Mouse (Mus musculus) left cerebral cortex, adult 8-10 months (tissue): ENCODE measurements around the gene Gprc5b. TPM values are rescaled to one million over a fixed set of nuclear protein-coding genes. Genes with fewer than 3 reads are reported as not detected.

Experiments used
- total RNA-seq, 4 experiments: library from RNA; stranded (reverse); gene quantifications; 2 replicates each; pipeline ENCODE4 v1.2.4; 2022

The Gprc5b gene
- total RNA-seq, 4 experiments from 2014 or later = 116 to 128 (median 122) TPM

Other genes starting within 250 kb of the Gprc5b start
- gene Iqck, start 139.5 kb downstream of the Gprc5b start, total RNA-seq = 1 to 10 TPM; 3.9 to 4.7 (median 4.4) TPM
- 10 to 100 TPM; 16.7 to 29.3 (median 22.5) TPM for gene Knop1, start 139.0 kb downstream of the Gprc5b start, total RNA-seq
- 1 to 10 TPM; 1.8 to 3.0 (median 2.6) TPM for gene Gpr139, start 189.4 kb upstream of the Gprc5b start, total RNA-seq